Mouse (Mus musculus) heart, embryonic 11.5 days (tissue): ENCODE data around the gene Adssl1. TPM values are rescaled to one million over a fixed set of nuclear protein-coding genes. Genes with fewer than 3 reads are reported as not detected.

Source experiments
- ATAC-seq: fragments of 200-750 bp; cut with Nextera tagmentation; replicated peaks from 2 replicates; pipeline ENCODE4 v1.8.0; 2017; ENCODE audit warnings: moderate library complexity; ENCODE audit not compliant: insufficient number of reproducible peaks, low FRiP score, low TSS enrichment
- H3K27ac ChIP-seq: fragments of 300-500 bp; sonication (generic); 2 replicates; pipeline ENCODE4 v1.5.1; 2014; ENCODE audit warnings: mild to moderate bottlenecking, low read depth, low read length
- H3K27me3 ChIP-seq: fragments of 300-500 bp; sonication (generic); 2 replicates; pipeline ENCODE4 v1.6.1; 2014; ENCODE audit warnings: mild to moderate bottlenecking, low read length, mixed read lengths; ENCODE audit not compliant: control insufficient read depth, insufficient read depth
- H3K36me3 ChIP-seq: fragments of 300-500 bp; sonication (generic); 2 replicates; pipeline ENCODE4 v1.6.1; 2014; ENCODE audit warnings: mild to moderate bottlenecking, low read length, moderate library complexity, mixed read lengths; ENCODE audit not compliant: control insufficient read depth, insufficient read depth
- H3K4me1 ChIP-seq: fragments of 300-500 bp; sonication (generic); 2 replicates; pipeline ENCODE4 v1.6.1; 2014; ENCODE audit warnings: low read length; ENCODE audit not compliant: control insufficient read depth, insufficient read depth
- H3K4me2 ChIP-seq: fragments of 300-500 bp; sonication (generic); 2 replicates; pipeline ENCODE4 v1.6.1; 2014; ENCODE audit warnings: mild to moderate bottlenecking, moderate library complexity
- H3K4me3 ChIP-seq: fragments of 300-500 bp; sonication (generic); 2 replicates; pipeline ENCODE4 v1.5.1; 2014; ENCODE audit warnings: low read depth, low read length
- H3K9ac ChIP-seq: fragments of 300-500 bp; sonication (generic); 2 replicates; pipeline ENCODE4 v1.6.1; 2014; ENCODE audit warnings: mild to moderate bottlenecking, low read depth, low read length, moderate library complexity
- H3K9me3 ChIP-seq: fragments of 300-500 bp; sonication (generic); replicated peaks from 2 replicates; pipeline ENCODE4 v1.6.1; 2016; ENCODE audit warnings: low read length; ENCODE audit not compliant: control insufficient read depth
- WGBS: fragments of 180-500 bp; shearing (Covaris S2); extraction: QIAGEN DNeasy Blood & Tissue Kit; methylation state at CpG from one replicate; pipeline ENCODE4 v1.1.7; 2014; ENCODE audit not compliant: insufficient replicate concordance; 5-methylcytosine and 5-hydroxymethylcytosine counted together
- microRNA-seq: library from miRNA; unstranded; fragments of <30 nt; microRNA quantifications from one replicate; pipeline ENCODE4, GENCODE M21; 2016; ENCODE audit warnings: borderline number of aligned reads
- polyA plus RNA-seq: library from polyadenylated mRNA; unstranded; fragments of >200 nt; fragmentation: Nextera tagmentation; extraction: Ambion mirVana; gene quantifications from 2 replicates; pipeline ENCODE4 v1.2.1, GENCODE M21; 2014

Adssl1 gene
- polyA plus RNA-seq, 1 experiment from 2014 or later = 73.3 TPM

DNA sequence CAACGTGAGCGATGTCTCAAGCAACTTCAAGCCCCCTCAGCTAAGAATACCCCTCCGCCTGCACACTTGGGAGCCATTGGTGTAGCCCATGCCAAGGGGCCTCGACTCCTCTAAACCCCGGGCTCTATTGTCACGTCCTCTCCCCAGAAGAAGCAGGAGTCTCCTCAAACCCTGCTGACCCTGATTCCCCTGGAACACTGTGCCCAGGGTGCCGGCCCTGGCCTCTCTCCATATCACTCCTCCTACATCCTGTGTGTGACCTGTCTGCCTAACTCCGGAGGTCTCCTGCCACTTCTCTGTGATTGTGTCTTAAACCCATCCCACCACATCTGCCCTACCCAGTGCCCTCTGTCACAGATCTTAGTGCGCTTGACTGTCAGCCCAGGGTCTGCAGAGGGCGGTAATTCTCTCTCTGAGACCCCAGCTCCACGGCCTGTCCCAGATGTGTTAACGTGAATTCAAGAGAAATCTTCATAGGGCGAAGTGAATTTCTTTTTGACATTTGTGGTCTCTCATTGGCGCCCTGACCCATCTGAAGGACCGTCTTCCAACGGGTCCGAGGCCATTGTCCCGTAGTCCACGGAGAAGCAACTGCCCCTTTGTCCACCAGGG, 58.2 kb downstream of the Adssl1 start:
- peak overlapping the region; percentile 73 for H3K4me3 ChIP-seq
- peak overlapping the region; percentile 79 for H3K9ac ChIP-seq
- peaks cover 4% of the 10 kb centered on the region; the same call in 1 of the 2 replicates for H3K36me3 ChIP-seq
- no peaks in the 10 kb centered on the region for H3K9me3 ChIP-seq
- ATAC-seq = no peak
- peaks cover 44% of the 10 kb centered on the region for H3K27me3 ChIP-seq
- peak overlapping the region; percentile 100 for H3K4me2 ChIP-seq
- 20% methylated on average over 19 of the region's 19 CpGs for WGBS
- H3K27ac ChIP-seq = no peak overlapping the region
- H3K4me1 ChIP-seq = peaks cover 23% of the 10 kb centered on the region

DNA sequence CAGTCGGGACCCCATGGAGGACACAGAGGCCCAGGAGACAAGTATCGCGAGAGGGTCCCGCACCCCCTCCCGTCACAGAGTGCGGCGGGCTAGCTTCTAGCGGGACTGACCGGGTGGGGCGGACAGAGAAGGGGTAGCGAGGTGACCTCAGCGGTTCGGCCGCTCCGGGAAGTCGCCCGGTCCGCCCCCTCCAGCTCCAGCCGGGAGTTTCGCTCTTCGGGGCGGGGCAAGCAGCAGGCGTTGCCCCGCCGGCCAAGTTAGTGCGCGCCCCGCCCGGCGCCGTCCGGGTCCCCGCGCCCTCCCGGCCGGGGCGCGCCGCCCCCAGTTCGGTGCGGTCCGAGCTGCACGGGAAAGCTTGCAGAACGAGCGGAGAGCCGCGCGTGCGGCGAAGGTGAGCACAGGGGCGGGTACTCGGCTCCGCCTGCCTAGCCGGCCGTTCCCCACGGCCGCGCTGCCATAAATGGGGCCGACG, 58.7 kb downstream of the Adssl1 start, which contains the start of gene Zbtb42:
Gene Zbtb42, plus strand, starts transcription at position 274 of the 472 bp plus-strand sequence.
- peak; percentile 21; the same call in 1 of the 2 replicates for ATAC-seq

DNA sequence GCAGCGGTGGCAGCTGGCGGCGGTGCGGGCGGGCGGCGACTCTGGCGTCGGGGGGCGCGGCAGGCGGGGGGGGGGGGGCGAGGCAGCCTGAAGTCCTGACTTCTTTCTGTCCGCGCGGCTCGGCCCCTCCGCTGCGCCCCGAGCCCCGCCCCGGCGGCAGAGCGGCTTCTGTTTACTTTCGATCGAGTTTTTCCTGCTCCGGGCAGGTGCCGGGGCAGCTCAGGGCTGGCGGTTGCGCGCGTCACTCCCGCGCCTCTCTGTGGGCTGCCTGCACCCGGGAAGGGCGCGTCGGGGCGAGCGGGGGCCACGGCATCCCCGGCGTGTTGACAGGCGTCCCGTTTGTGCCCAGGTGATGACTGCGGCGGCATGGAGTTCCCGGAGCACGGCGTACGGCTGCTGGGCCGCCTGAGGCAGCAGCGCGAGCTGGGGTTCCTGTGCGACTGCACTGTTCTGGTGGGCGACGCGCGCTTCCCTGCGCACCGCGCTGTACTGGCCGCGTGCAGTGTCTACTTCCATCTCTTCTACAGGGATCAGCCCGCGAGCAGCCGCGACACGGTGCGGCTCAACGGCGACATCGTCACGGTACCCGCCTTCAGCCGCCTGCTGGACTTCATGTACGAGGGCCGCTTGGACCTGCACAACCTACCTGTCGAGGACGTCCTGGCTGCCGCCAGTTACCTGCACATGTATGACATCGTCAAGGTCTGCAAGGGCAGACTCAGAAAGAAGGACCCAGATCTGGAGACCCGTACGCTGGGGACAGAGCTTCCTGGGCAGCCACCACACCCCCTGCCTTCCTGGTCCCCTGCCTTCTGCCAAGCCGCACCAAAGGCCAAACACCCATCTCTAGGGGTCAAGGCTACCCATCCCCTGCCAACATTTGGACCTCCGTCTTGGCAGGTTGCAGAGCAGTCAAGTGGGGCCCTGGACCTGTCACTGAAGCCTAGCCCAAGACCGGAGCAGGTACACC, 59.5 kb downstream of the Adssl1 start:
- Histone ChIP-seq H3K4me1 (peaks cover 23% of the 10 kb centered on the region), H3K27me3 (peaks cover 44% of the 10 kb centered on the region), H3K27ac (peak overlapping the region; percentile 50; the same call in 1 of the 2 replicates), H3K9ac (peak overlapping the region; percentile 79), H3K4me2 (peak overlapping the region; percentile 100), H3K36me3 (peaks cover 4% of the 10 kb centered on the region; the same call in 1 of the 2 replicates), H3K9me3 (no peaks in the 10 kb centered on the region), H3K4me3 (peak overlapping the region; percentile 73)
- WGBS = 4% methylated on average over 61 of the region's 87 CpGs
- ATAC-seq = peak; percentile 13; the same call in 1 of the 2 replicates

More for the DNA sequence above, 58.7 kb downstream of the Adssl1 start, which contains the start of gene Zbtb42:
- H3K9me3 ChIP-seq = no peaks in the 10 kb centered on the region
- peak within 1 kb of the TSS; percentile 100 for H3K4me2 ChIP-seq
- peaks cover 23% of the 10 kb centered on the region for H3K4me1 ChIP-seq
- peaks cover 44% of the 10 kb centered on the region for H3K27me3 ChIP-seq
- peaks cover 4% of the 10 kb centered on the region; the same call in 1 of the 2 replicates for H3K36me3 ChIP-seq
- peak within 1 kb of the TSS; percentile 50; the same call in 1 of the 2 replicates for H3K27ac ChIP-seq
- under 1% methylated on average over 59 of the region's 60 CpGs for WGBS
- peak within 1 kb of the TSS; percentile 73 for H3K4me3 ChIP-seq
- H3K9ac ChIP-seq = peak within 1 kb of the TSS; percentile 79

DNA sequence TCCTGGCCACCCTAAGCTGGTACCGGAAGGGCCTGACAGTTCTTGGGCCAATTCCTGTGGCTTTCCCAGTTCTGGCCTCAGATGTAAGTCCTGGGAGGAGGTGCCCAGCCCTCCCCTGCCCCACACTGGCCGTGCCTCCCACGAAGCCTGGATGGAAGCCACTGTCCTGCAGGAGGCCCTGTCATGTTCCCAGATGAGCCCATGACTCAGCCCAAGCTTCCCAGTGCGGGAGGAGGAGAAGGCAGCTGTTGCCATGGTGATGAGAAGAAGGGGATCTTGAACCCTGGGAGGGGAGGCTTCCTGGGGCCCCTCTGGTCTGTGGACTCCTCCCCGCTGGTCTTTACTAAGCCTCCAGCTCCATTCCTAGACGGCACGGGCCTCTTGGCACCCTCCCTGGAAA, 63.5 kb downstream of the Adssl1 start:
- Histone ChIP-seq H3K9me3 (no peaks in the 10 kb centered on the region; the same call in 1 of the 2 replicates), H3K4me1 (peaks cover 6% of the 10 kb centered on the region; the same call in 1 of the 2 replicates), H3K27ac (no peak overlapping the region), H3K36me3 (peaks cover 4% of the 10 kb centered on the region; the same call in 1 of the 2 replicates), H3K4me3 (no peak overlapping the region), H3K4me2 (no peak overlapping the region), H3K9ac (no peak overlapping the region), H3K27me3 (peaks cover 44% of the 10 kb centered on the region)
- no peak for ATAC-seq
- WGBS = 52% methylated on average over 7 of the region's 7 CpGs

DNA sequence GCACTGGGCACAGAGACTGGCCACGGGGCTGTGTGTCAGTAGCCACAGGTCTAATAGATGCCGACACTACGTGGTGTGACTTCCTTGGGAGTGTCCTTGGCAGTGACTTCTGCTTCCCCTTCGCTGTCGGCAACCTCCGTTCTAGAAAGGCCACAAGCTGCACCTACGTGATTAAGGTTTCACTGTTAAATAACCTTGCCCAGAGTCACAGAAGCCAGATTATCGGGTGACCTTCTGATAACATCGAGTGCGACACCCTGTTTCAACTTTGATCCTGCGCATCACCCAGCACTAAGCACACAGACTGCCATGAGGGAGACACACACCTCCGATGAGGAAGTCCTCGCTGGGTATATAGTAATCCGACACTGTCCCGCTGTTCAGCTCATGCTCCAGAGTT, 68.6 kb downstream of the Adssl1 start:
- Histone ChIP-seq H3K4me2 (no peak overlapping the region), H3K27ac (no peak overlapping the region), H3K36me3 (no peaks in the 10 kb centered on the region), H3K4me1 (peaks cover 5% of the 10 kb centered on the region), H3K9me3 (no peaks in the 10 kb centered on the region; the same call in 1 of the 2 replicates), H3K9ac (no peak overlapping the region), H3K27me3 (peaks cover 6% of the 10 kb centered on the region; the same call in 1 of the 2 replicates), H3K4me3 (no peak overlapping the region)
- WGBS = 52% methylated on average over 15 of the region's 15 CpGs
- ATAC-seq = no peak

Small RNAs within 50 kb of the gene (microRNA-seq; reads per million reads assigned to microRNA genes)
- 0.81 reads per million, percentile 9 among the genes with 10 or more reads in this experiment for gene Mir6939

Other genes with a start within 250 kb of the Adssl1 start
- 8.7 and 8.9 TPM in 2 replicates for gene A530016L24Rik, start 130.6 kb upstream of the Adssl1 start, polyA plus RNA-seq
- gene Tmem179, start 103.3 kb upstream of the Adssl1 start, polyA plus RNA-seq = 0.69 and 0.73 TPM in 2 replicates
- gene Inf2, start 31.3 kb upstream of the Adssl1 start, polyA plus RNA-seq = 3.2 and 3.8 TPM in 2 replicates
- gene Siva1, start 24.6 kb downstream of the Adssl1 start, polyA plus RNA-seq = 141 and 156 TPM in 2 replicates
- gene Akt1, start 54.8 kb downstream of the Adssl1 start, polyA plus RNA-seq = 94.2 and 108 TPM in 2 replicates
- 2.8 and 4.2 TPM in 2 replicates for gene Zbtb42, start 58.8 kb downstream of the Adssl1 start, polyA plus RNA-seq
- 2.6 and 3.1 TPM in 2 replicates for gene Cep170b, start 100.4 kb downstream of the Adssl1 start, polyA plus RNA-seq
- 1.5 and 1.7 TPM in 2 replicates for gene Pld4, start 140.6 kb downstream of the Adssl1 start, polyA plus RNA-seq
- gene Ahnak2, start 182.6 kb downstream of the Adssl1 start, polyA plus RNA-seq = 0.63 and 0.79 TPM in 2 replicates
- gene Clba1, start 188.9 kb downstream of the Adssl1 start, polyA plus RNA-seq = 11.5 and 13.0 TPM in 2 replicates
- 61.5 and 62.8 TPM in 2 replicates for gene Cdca4, start 209.4 kb downstream of the Adssl1 start, polyA plus RNA-seq
- 0.19 TPM in 1 of 2 replicates, not detected in the other for gene Gpr132, start 248.2 kb downstream of the Adssl1 start, polyA plus RNA-seq